Mouse (Mus musculus): ENCODE measurements around the gene Gmds.

Gmds gene

GRCm38 (mm10) chr13:32338513-32339365, at the start of gene Gmds:
Gene Gmds, minus strand, starts transcription at chr13:32338740.
- no peak for DNase-seq (ENCODE audit: extremely low read depth, low read depth, low spot score)

- DNase-seq (ENCODE audit: extremely low read depth, low read depth, low spot score), result no peak
These were observed 47.0 kb upstream of the Gmds start for GRCm38 (mm10) chr13:32385421-32386092.

GRCm38 (mm10) chr13:32382227-32383010, 43.9 kb upstream of the Gmds start:
- no peak for DNase-seq (ENCODE audit: extremely low read depth, low read depth, low spot score)

- no peak for DNase-seq (ENCODE audit: extremely low read depth, low read depth, low spot score)
These were observed 40.1 kb upstream of the Gmds start for GRCm38 (mm10) chr13:32378634-32379033.

- DNase-seq (ENCODE audit: extremely low read depth, low read depth, low spot score), result no peak
These were observed 34.0 kb upstream of the Gmds start for GRCm38 (mm10) chr13:32372531-32372883.

GRCm38 (mm10) chr13:32371874-32372530, 33.5 kb upstream of the Gmds start:
- no peak for DNase-seq (ENCODE audit: extremely low read depth, low read depth, low spot score)

GRCm38 (mm10) chr13:32370751-32371150, 32.2 kb upstream of the Gmds start:
- DNase-seq (ENCODE audit: extremely low read depth, low read depth, low spot score), result no peak

- DNase-seq (ENCODE audit: extremely low read depth, low read depth, low spot score), result no peak
These were observed 31.6 kb upstream of the Gmds start for GRCm38 (mm10) chr13:32370135-32370534.

GRCm38 (mm10) chr13:32337735-32338512, 616 bp downstream of the Gmds start:
- no peak for DNase-seq (ENCODE audit: extremely low read depth, low read depth, low spot score)

GRCm38 (mm10) chr13:32318309-32318708, 20.2 kb downstream of the Gmds start:
- DNase-seq (ENCODE audit: extremely low read depth, low read depth, low spot score), result no peak

GRCm38 (mm10) chr13:32317354-32317753, 21.2 kb downstream of the Gmds start:
- no peak for DNase-seq (ENCODE audit: extremely low read depth, low read depth, low spot score)

- peak; percentile 61 for DNase-seq (ENCODE audit: extremely low read depth, low read depth, low spot score)
These were observed 25.9 kb downstream of the Gmds start for GRCm38 (mm10) chr13:32312663-32313062.

GRCm38 (mm10) chr13:32311476-32311875, 27.1 kb downstream of the Gmds start:
- DNase-seq (ENCODE audit: extremely low read depth, low read depth, low spot score), result peak; percentile 80

GRCm38 (mm10) chr13:32298456-32298855, 40.1 kb downstream of the Gmds start:
- DNase-seq (ENCODE audit: extremely low read depth, low read depth, low spot score), result no peak

GRCm38 (mm10) chr13:32297398-32297797, 41.1 kb downstream of the Gmds start:
- no peak for DNase-seq (ENCODE audit: extremely low read depth, low read depth, low spot score)

GRCm38 (mm10) chr13:32294416-32295195, 43.9 kb downstream of the Gmds start:
- DNase-seq (ENCODE audit: extremely low read depth, low read depth, low spot score), result no peak

GRCm38 (mm10) chr13:32272937-32273496, 65.5 kb downstream of the Gmds start:
- no peak for DNase-seq (ENCODE audit: extremely low read depth, low read depth, low spot score)

GRCm38 (mm10) chr13:32269757-32270156, 68.8 kb downstream of the Gmds start:
- no peak for DNase-seq (ENCODE audit: extremely low read depth, low read depth, low spot score)

- no peak for DNase-seq (ENCODE audit: extremely low read depth, low read depth, low spot score)
These were observed 69.3 kb downstream of the Gmds start for GRCm38 (mm10) chr13:32269261-32269660.
